Mouse (Mus musculus): ENCODE data around the gene Kif11. TPM values are rescaled to one million over a fixed set of nuclear protein-coding genes. Genes with fewer than 3 reads are reported as not detected.

The Kif11 gene
- 9.4 and 10.0 TPM in 2 replicates for polyA plus RNA-seq (2015; fragmentation: Nextera tagmentation; extraction: Ambion mirVana)

GRCm38 (mm10) chr19:37375755-37376615 is at the start of gene Kif11:
Kif11 (plus strand) TSS chr19:37376403.

GRCm38 (mm10) chr19:37337752-37338151 is 38.5 kb upstream of the Kif11 start, which contains the start of gene Ide:
Ide (minus strand) TSS chr19:37337852.

GRCm38 (mm10) chr19:37434263-37434951 is 58.2 kb downstream of the Kif11 start, which contains the start of gene Hhex:
Hhex (plus strand) TSS chr19:37434810.

Other genes starting within 250 kb of the Kif11 start
- 62.2 and 69.7 TPM in 2 replicates for gene March5, start 168.9 kb upstream of the Kif11 start, polyA plus RNA-seq (2015; fragmentation: Nextera tagmentation; extraction: Ambion mirVana)
- 4.7 and 5.9 TPM in 2 replicates for gene Cpeb3, start 167.8 kb upstream of the Kif11 start, polyA plus RNA-seq (2015; fragmentation: Nextera tagmentation; extraction: Ambion mirVana)
- gene Ide, start 38.6 kb upstream of the Kif11 start, polyA plus RNA-seq (2015; fragmentation: Nextera tagmentation; extraction: Ambion mirVana), result 38.5 and 44.7 TPM in 2 replicates
- gene Hhex, start 58.4 kb downstream of the Kif11 start, polyA plus RNA-seq (2015; fragmentation: Nextera tagmentation; extraction: Ambion mirVana), result 8.8 and 11.0 TPM in 2 replicates
- gene Exoc6, start 174.0 kb downstream of the Kif11 start, polyA plus RNA-seq (2015; fragmentation: Nextera tagmentation; extraction: Ambion mirVana), result 26.5 and 29.2 TPM in 2 replicates